Mouse (Mus musculus): ENCODE measurements at regions not wholly inside any gene's neighbourhood (a gene's known extent, or its start where the extent isn't known, plus 50 kb on each side); places are given as distances from the start of the nearest gene placed in this dataset.
A peak's percentile ranks its signal among the peaks of the same experiment; 100 is the strongest.

DNA sequence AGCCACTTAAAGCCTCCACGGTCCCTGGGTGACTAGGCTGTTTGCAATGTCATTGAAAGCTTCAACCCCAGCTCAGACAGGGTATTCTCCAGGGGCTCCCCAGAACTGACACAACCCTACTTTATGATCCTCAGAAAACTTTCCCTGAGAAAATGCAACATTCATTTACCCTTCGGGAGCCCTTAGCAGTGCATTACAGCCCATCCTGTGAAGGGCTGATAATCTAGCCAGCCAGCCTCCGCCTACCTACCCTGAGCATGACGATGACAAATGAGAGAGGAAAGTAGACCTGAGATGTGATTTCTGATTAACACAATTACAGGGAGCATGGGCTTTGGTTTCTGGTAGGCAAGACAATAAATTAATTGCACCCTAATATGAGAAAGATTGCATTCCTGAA is 212.6 kb upstream of the Hs6st1 start:
- Histone ChIP-seq H3K4me3 (replicated peaks) (no peak overlapping the region), H3K4me1 (peaks cover 48% of the 10 kb centered on the region), H3K9me3 (peaks cover 4% of the 10 kb centered on the region), H3K36me3 (replicated peaks; ENCODE audit: low read length) (peaks cover 4% of the 10 kb centered on the region), H3K27me3 (replicated peaks) (no peaks in the 10 kb centered on the region)
- TF ChIP-seq FLI1 (IDR thresholded peaks at IDR 0.05; ENCODE audit: low read length) (no peak), GATA1 (IDR thresholded peaks at IDR 0.05; ENCODE audit: borderline replicate concordance, low read length) (no peak)

DNA sequence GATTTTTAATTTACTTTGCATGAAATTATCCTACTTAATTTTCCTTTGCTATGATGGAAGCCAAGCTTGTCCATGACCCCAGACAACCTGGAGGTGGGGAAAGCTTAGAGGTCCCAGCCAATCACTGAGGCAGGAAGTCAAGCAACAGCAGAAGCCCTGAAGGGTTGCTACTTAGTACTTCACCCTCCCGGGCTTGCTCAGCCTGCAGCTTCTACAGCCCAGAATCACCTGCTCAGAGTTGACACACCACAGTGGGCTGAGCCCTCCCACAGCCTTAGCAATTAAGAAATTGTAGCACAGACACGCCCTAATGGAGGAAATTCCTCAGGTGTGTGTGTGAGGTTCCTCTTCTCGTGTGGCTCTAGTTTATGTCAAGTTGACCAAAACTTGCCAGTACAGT is 209.9 kb upstream of the Hs6st1 start:
- Histone ChIP-seq H3K9me3 (peaks cover 4% of the 10 kb centered on the region), H3K4me1 (peaks cover 45% of the 10 kb centered on the region), H3K36me3 (replicated peaks; ENCODE audit: low read length) (peaks cover 4% of the 10 kb centered on the region), H3K27me3 (replicated peaks) (no peaks in the 10 kb centered on the region), H3K4me3 (replicated peaks) (no peak overlapping the region)
- TF ChIP-seq GATA1 (IDR thresholded peaks at IDR 0.05; ENCODE audit: borderline replicate concordance, low read length) (no peak), FLI1 (IDR thresholded peaks at IDR 0.05; ENCODE audit: low read length) (no peak)

DNA sequence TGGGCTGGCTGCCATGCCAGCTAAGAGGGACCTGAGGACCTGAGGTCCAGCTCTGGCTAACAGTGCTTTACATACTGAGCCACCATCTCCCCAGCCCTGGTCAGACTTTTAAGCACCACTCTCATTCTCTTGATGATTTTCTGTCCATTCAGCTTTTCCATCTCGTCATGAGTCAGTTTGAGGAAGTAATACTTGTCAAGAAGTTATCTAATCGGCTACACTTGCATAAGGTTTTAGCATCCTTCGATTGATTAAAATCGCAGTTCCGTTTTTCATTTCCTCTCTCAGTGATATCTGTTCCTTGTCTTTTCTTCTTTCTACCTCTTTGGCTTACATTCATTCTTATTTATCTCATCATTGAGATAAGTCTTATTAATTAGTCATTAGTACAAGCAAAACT is 207.4 kb upstream of the Hs6st1 start:
- H3K4me1 ChIP-seq: peaks cover 43% of the 10 kb centered on the region
- peaks cover 4% of the 10 kb centered on the region for H3K9me3 ChIP-seq
- TF ChIP-seq FLI1 (IDR thresholded peaks at IDR 0.05; ENCODE audit: low read length) (no peak), GATA1 (IDR thresholded peaks at IDR 0.05; ENCODE audit: borderline replicate concordance, low read length) (no peak)
- H3K27me3 ChIP-seq (replicated peaks): no peaks in the 10 kb centered on the region
- H3K4me3 ChIP-seq (replicated peaks): no peak overlapping the region
- peaks cover 4% of the 10 kb centered on the region for H3K36me3 ChIP-seq (replicated peaks; ENCODE audit: low read length)

GRCm38 (mm10) chr1:35862196-35862595 is 206.0 kb upstream of the Hs6st1 start:
- Histone ChIP-seq H3K4me1 (peaks cover 51% of the 10 kb centered on the region), H3K9me3 (peaks cover 4% of the 10 kb centered on the region), H3K27me3 (replicated peaks) (no peaks in the 10 kb centered on the region), H3K4me3 (replicated peaks) (no peak overlapping the region), H3K36me3 (replicated peaks; ENCODE audit: low read length) (peaks cover 8% of the 10 kb centered on the region)
- TF ChIP-seq GATA1 (IDR thresholded peaks at IDR 0.05; ENCODE audit: borderline replicate concordance, low read length) (no peak), FLI1 (IDR thresholded peaks at IDR 0.05; ENCODE audit: low read length) (no peak)

DNA sequence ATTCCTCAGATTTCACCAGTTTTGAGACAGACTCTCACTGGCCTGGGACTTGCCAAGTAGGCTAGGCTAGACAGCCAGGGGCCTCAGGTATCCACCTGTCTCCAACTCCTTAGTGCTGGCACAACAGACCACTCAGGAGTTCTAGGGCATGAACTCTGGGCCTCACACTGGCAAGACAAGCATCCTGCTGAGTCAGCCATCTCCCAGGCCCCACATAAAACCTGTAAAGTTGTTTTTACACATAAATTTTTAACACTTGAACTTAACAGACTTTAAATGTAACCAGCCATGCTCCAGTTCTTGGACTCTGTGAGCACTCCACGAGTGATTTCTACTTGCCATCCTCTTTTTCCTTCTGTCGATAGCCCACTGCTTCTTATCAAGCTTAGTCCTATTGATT is 205.5 kb upstream of the Hs6st1 start:
- Histone ChIP-seq H3K36me3 (replicated peaks; ENCODE audit: low read length) (peaks cover 8% of the 10 kb centered on the region), H3K27me3 (replicated peaks) (no peaks in the 10 kb centered on the region), H3K9me3 (peaks cover 4% of the 10 kb centered on the region), H3K4me3 (replicated peaks) (no peak overlapping the region), H3K4me1 (peaks cover 52% of the 10 kb centered on the region)
- TF ChIP-seq GATA1 (IDR thresholded peaks at IDR 0.05; ENCODE audit: borderline replicate concordance, low read length) (no peak), FLI1 (IDR thresholded peaks at IDR 0.05; ENCODE audit: low read length) (no peak)

GRCm38 (mm10) chr1:35864246-35864645 is 204.0 kb upstream of the Hs6st1 start:
- no peak for TF ChIP-seq FLI1 (IDR thresholded peaks at IDR 0.05; ENCODE audit: low read length)
- TF ChIP-seq GATA1 (IDR thresholded peaks at IDR 0.05; ENCODE audit: borderline replicate concordance, low read length): no peak
- H3K4me3 ChIP-seq (replicated peaks): no peak overlapping the region
- H3K9me3 ChIP-seq: peaks cover 4% of the 10 kb centered on the region
- peaks cover 8% of the 10 kb centered on the region for H3K36me3 ChIP-seq (replicated peaks; ENCODE audit: low read length)
- H3K27me3 ChIP-seq (replicated peaks): no peaks in the 10 kb centered on the region
- peaks cover 51% of the 10 kb centered on the region for H3K4me1 ChIP-seq

- Histone ChIP-seq H3K4me1 (peaks cover 61% of the 10 kb centered on the region), H3K9me3 (no peaks in the 10 kb centered on the region), H3K27me3 (replicated peaks) (no peaks in the 10 kb centered on the region), H3K4me3 (replicated peaks) (no peak overlapping the region), H3K36me3 (replicated peaks; ENCODE audit: low read length) (peaks cover 4% of the 10 kb centered on the region)
- no peak for TF ChIP-seq GATA1 (IDR thresholded peaks at IDR 0.05; ENCODE audit: borderline replicate concordance, low read length)
- TF ChIP-seq FLI1 (IDR thresholded peaks at IDR 0.05; ENCODE audit: low read length): no peak
Observed at GRCm38 (mm10) chr1:35865263-35865662, 202.9 kb upstream of the Hs6st1 start.

DNA sequence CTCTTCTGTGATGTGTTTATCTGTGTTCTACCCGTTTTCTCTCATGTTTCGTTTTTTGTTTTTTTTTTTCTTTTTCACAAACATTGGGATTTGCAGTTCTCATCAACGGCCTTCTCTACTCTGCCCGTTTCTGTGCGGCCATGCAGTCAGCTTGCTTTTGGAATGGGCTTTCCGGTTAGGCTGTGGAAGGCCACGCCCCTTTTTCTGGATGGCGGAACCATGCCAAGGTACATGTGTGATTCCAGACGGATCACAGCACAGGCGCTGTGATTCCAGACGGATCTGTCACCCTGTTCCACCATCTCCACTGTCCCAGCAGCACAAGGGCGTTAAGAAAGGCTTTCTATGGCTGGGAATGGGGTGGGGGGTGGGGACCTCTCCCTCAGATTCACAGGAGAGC is 201.6 kb upstream of the Hs6st1 start:
- Histone ChIP-seq H3K36me3 (replicated peaks; ENCODE audit: low read length) (peaks cover 4% of the 10 kb centered on the region), H3K4me3 (replicated peaks) (peak overlapping the region; percentile 18), H3K27me3 (replicated peaks) (no peaks in the 10 kb centered on the region), H3K9me3 (no peaks in the 10 kb centered on the region), H3K4me1 (peaks cover 67% of the 10 kb centered on the region)
- TF ChIP-seq FLI1 (IDR thresholded peaks at IDR 0.05; ENCODE audit: low read length) (no peak), GATA1 (IDR thresholded peaks at IDR 0.05; ENCODE audit: borderline replicate concordance, low read length) (no peak)

DNA sequence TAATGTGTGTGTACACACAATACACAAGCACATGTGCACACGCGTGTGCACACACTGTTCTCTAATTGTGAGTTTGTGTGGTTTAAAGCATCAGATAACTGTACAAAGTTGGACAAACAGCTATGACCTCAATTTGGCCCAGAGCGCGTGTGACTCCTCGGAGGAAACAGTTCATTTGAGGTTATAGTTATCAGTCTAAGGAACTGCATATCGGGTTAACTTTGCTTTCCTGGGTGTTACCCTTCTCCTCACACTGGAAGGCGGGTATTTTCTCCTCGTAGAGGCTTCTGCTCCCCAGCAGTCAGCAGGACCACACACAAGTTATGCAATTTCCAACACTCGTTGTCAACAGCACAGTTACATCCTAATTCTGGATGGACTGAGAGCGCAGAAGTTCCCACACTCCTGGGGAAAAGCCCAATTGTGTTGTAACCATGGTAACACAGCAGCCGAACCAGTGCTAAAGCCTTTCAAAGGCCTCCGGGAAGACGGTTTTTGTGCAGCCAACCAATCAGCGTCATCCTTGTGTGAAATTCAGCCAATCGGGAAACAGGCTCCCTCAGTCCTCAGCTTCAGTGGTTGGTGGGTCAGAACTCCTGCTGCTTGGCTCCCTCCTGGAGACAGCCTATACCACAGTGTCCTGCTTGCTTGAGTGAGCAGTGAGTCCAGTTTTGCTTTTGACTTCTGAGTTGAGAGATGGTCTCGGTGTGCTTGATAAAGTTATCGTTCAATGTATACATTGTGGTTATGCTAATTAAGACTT is 198.6 kb upstream of the Hs6st1 start:
- peaks cover 4% of the 10 kb centered on the region for H3K36me3 ChIP-seq (replicated peaks; ENCODE audit: low read length)
- H3K9me3 ChIP-seq: no peaks in the 10 kb centered on the region
- no peaks in the 10 kb centered on the region for H3K27me3 ChIP-seq (replicated peaks)
- H3K4me3 ChIP-seq (replicated peaks): peak overlapping the region; percentile 82
- TF ChIP-seq FLI1 (IDR thresholded peaks at IDR 0.05; ENCODE audit: low read length): 0 out of 2 replicates have a peak, but pooled peaks have one; percentile 9
- peak; percentile 69; the same call in 1 of the 3 replicates for TF ChIP-seq GATA1 (IDR thresholded peaks at IDR 0.05; ENCODE audit: borderline replicate concordance, low read length)
- H3K4me1 ChIP-seq: peaks cover 62% of the 10 kb centered on the region

- Histone ChIP-seq H3K4me1 (peaks cover 63% of the 10 kb centered on the region), H3K27me3 (replicated peaks) (no peaks in the 10 kb centered on the region), H3K4me3 (replicated peaks) (peak overlapping the region; percentile 82), H3K9me3 (no peaks in the 10 kb centered on the region), H3K36me3 (replicated peaks; ENCODE audit: low read length) (peaks cover 4% of the 10 kb centered on the region)
- TF ChIP-seq GATA1 (IDR thresholded peaks at IDR 0.05; ENCODE audit: borderline replicate concordance, low read length) (no peak; the same call in 2 of the 3 replicates), FLI1 (IDR thresholded peaks at IDR 0.05; ENCODE audit: low read length) (no peak)
Observed at GRCm38 (mm10) chr1:35870144-35870827, 197.9 kb upstream of the Hs6st1 start.

Measured in megakaryocyte, embryonic 14.5 days (primary cell).